Mouse (Mus musculus): ENCODE measurements at regions not wholly inside any gene's neighbourhood (a gene's known extent, or its start where the extent isn't known, plus 50 kb on each side); places are given as distances from the start of the nearest gene placed in this dataset.

DNA sequence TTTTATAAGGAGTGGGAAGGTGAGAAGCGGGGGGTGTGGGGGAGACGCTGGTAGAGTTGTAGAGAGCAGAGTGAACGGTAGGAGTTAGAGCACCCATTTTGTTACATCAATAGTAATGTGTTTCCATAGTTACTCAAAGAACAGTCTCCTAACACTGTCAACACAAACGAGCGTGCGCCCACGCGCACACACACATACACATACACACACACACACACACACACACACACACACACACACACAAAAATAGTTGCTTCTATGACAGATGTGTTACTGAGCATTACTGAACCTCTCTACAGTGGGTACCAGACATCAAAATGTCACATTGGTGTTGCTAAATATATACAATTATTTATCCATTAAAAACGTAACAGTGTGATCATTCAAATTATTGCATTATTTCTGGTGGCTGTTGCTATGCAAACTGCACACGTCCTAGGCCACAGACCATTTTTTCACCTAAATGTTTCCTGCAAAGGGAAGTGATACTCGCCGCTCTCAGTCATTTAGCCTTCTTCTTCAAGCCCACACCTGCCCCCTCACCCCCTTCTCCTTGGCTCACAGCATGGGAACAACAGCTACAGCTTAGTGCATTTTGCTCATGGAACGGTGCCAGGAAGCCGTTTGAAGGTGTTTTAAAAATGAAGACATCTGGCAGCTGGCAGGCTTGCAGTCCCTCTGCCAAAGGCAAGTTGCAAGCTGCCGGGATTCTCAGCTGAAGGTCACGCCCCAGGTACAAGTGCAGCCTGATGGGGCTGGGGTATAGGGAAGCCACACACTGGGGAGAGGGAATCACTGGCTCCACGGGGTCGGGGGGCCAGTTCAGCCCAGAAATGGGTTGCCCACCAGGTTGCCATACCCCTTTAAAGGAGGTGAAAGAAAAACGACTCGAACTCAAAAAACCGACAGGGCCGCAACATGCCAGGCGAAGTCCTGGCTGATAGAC lies 193.4 kb upstream of the Sox2 start:
- Histone ChIP-seq H3K4me1 (replicated peaks; ENCODE audit: control insufficient read depth, insufficient read depth, low read length) (peaks cover 28% of the 10 kb centered on the region), H3K4me2 (ENCODE audit: low read length) (0 out of 2 replicates have a peak overlapping the region, but pooled peaks have one; percentile 7), H3K36me3 (ENCODE audit: control insufficient read depth, insufficient read depth) (no peaks in the 10 kb centered on the region), H3K27me3 (replicated peaks; ENCODE audit: control insufficient read depth, insufficient read depth, low read length) (no peaks in the 10 kb centered on the region), H3K4me3 (replicated peaks; ENCODE audit: low read length) (no peak overlapping the region), H3K27ac (ENCODE audit: low read length) (peak overlapping the region; percentile 35), H3K9me3 (ENCODE audit: control insufficient read depth, low read length) (peaks cover 3% of the 10 kb centered on the region; the same call in 1 of the 2 replicates), H3K9ac (replicated peaks; ENCODE audit: low read depth, low read length) (no peak overlapping the region)
- ATAC-seq, result peak; percentile 63
- 33% methylated on average over 23 of the region's 23 CpGs for WGBS

DNA sequence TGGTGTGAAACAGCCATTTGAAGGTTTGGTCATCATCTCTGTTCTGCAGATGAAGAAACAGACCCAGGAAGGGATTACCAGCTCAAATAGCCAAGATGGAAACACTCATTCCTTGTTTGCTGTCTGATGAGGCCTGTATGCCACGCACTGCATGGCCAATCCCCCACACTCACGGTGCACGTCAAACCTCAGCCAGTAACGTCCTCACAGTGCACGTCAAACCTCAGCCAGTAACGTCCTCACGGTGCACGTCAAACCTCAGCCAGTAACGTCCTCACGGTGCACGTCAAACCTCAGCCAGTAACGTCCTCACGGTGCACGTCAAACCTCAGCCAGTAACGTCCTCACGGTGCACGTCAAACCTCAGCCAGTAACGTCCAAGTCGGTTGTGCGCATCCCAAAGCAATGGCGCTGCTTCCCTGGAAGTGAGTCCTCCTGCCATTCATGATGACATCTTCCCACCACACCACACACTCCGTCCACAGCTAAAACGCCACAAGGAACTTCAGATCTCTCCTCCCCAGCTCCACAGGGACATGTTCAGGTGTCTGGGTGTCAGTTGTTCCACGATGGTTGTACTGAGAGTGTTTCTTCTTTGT lies 196.1 kb upstream of the Sox2 start:
- Histone ChIP-seq H3K4me1 (replicated peaks; ENCODE audit: control insufficient read depth, insufficient read depth, low read length) (peaks cover 28% of the 10 kb centered on the region), H3K4me3 (replicated peaks; ENCODE audit: low read length) (no peak overlapping the region), H3K36me3 (ENCODE audit: control insufficient read depth, insufficient read depth) (no peaks in the 10 kb centered on the region), H3K9me3 (ENCODE audit: control insufficient read depth, low read length) (peaks cover 3% of the 10 kb centered on the region; the same call in 1 of the 2 replicates), H3K27me3 (replicated peaks; ENCODE audit: control insufficient read depth, insufficient read depth, low read length) (no peaks in the 10 kb centered on the region), H3K4me2 (ENCODE audit: low read length) (no peak overlapping the region), H3K9ac (replicated peaks; ENCODE audit: low read depth, low read length) (no peak overlapping the region), H3K27ac (ENCODE audit: low read length) (no peak overlapping the region)
- WGBS, result 92% methylated on average over 20 of the region's 24 CpGs
- ATAC-seq, result no peak

DNA sequence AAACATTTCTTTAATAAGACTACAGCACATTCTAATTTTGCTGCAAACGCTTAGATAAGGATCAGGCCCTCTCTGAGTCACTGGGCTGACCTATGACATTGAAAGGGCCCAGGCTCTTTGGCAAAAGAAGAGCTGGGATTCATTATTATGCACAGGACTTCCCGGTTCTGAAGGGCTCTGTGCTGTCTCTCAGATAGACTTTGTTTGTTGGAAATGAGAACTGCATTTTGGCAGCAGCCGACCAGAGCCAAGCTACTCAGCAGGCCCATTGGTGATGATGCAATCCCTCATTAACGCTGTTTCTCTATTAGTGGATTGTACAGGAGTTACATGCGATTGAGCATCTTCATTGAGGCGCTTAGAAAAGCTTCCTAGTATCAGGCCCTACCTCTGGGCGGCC lies 204.9 kb upstream of the Sox2 start:
- H3K9ac ChIP-seq (replicated peaks; ENCODE audit: low read depth, low read length), result no peak overlapping the region
- H3K27me3 ChIP-seq (replicated peaks; ENCODE audit: control insufficient read depth, insufficient read depth, low read length), result peaks cover 2% of the 10 kb centered on the region; the same call in 1 of the 2 replicates
- 8% methylated on average over 7 of the region's 7 CpGs for WGBS
- peaks cover 4% of the 10 kb centered on the region; the same call in 1 of the 2 replicates for H3K9me3 ChIP-seq (ENCODE audit: control insufficient read depth, low read length)
- H3K27ac ChIP-seq (ENCODE audit: low read length), result peak overlapping the region; percentile 48
- peak; percentile 73 for ATAC-seq
- no peak overlapping the region for H3K4me3 ChIP-seq (replicated peaks; ENCODE audit: low read length)
- H3K4me2 ChIP-seq (ENCODE audit: low read length), result peak overlapping the region; percentile 5; the same call in 1 of the 2 replicates
- H3K36me3 ChIP-seq (ENCODE audit: control insufficient read depth, insufficient read depth), result no peaks in the 10 kb centered on the region
- H3K4me1 ChIP-seq (replicated peaks; ENCODE audit: control insufficient read depth, insufficient read depth, low read length), result peaks cover 29% of the 10 kb centered on the region

DNA sequence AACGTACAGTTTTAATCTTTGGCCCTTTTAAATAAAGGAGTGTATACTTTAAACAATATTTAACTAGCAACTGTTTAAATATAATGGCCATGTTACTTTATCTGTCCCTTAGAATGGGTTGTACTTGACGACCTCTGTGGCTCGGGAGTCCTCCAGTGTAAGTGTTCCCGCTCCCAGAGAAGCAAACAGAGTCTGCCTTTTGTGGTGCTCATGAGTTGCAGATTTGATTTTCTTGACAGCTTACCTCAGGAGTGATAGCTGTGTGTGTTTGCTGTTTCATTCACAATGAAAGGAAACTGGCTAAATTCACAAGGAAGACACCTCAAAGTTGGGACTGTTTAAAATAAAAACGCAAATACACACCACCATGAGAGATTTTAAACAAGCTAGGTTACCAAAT lies 205.4 kb upstream of the Sox2 start:
- Histone ChIP-seq H3K4me3 (replicated peaks; ENCODE audit: low read length) (no peak overlapping the region), H3K4me2 (ENCODE audit: low read length) (no peak overlapping the region), H3K9ac (replicated peaks; ENCODE audit: low read depth, low read length) (no peak overlapping the region), H3K36me3 (ENCODE audit: control insufficient read depth, insufficient read depth) (no peaks in the 10 kb centered on the region), H3K27me3 (replicated peaks; ENCODE audit: control insufficient read depth, insufficient read depth, low read length) (peaks cover 2% of the 10 kb centered on the region; the same call in 1 of the 2 replicates), H3K9me3 (ENCODE audit: control insufficient read depth, low read length) (peaks cover 4% of the 10 kb centered on the region; the same call in 1 of the 2 replicates), H3K27ac (ENCODE audit: low read length) (peak overlapping the region; percentile 3; the same call in 1 of the 2 replicates), H3K4me1 (replicated peaks; ENCODE audit: control insufficient read depth, insufficient read depth, low read length) (peaks cover 29% of the 10 kb centered on the region)
- 20% methylated on average over 5 of the region's 5 CpGs for WGBS
- no peak for ATAC-seq

DNA sequence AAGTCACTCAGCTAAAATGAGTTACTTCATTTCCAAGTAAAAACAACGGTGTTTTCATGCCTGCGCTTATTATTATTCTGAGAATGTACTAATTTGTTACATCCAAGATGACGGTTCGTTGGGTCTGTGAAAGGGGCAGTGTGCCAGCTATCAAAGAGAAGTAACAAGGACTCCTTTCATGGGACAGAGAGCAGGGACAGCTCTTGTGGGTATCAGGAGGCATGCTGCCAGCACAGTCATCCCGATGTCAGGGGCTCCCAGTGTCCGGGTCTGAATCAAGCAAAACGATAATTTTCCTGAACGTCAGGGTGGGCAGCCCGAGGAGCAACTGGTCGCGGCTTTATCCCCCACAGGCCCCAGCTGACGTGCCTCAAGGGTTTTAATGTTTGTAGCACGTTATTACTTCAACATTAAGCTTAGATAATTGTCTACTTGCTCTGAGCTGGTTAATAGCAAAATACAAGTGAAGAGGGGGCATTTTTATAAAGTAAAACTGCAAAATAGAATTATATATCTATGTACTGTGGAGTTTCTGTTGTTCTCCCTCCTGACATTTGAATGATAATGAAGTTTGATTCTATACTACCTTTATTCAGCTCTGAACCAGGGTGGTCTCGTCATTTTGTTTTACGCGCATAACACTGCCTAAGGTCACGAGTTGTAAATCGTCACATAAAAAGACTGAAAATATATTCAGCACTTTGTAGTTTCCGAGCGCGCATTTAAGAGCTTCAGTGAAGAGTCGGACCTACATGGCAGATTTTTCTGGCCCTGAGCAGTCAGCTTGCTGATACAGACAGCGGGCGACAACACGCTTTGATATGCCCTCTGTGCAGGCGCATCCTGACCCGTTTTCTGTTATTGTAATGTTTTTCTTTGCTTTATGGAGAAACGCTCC lies 206.2 kb upstream of the Sox2 start:
- H3K4me1 ChIP-seq (replicated peaks; ENCODE audit: control insufficient read depth, insufficient read depth, low read length), result peaks cover 29% of the 10 kb centered on the region
- peaks cover 4% of the 10 kb centered on the region; the same call in 1 of the 2 replicates for H3K9me3 ChIP-seq (ENCODE audit: control insufficient read depth, low read length)
- H3K9ac ChIP-seq (replicated peaks; ENCODE audit: low read depth, low read length), result no peak overlapping the region; the same call in 1 of the 2 replicates
- H3K27me3 ChIP-seq (replicated peaks; ENCODE audit: control insufficient read depth, insufficient read depth, low read length), result peaks cover 6% of the 10 kb centered on the region; the same call in 1 of the 2 replicates
- peak; percentile 78 for ATAC-seq
- H3K27ac ChIP-seq (ENCODE audit: low read length), result peak overlapping the region; percentile 26
- 7% methylated on average over 28 of the region's 28 CpGs for WGBS
- H3K4me3 ChIP-seq (replicated peaks; ENCODE audit: low read length), result no peak overlapping the region
- peak overlapping the region; percentile 31 for H3K4me2 ChIP-seq (ENCODE audit: low read length)
- no peaks in the 10 kb centered on the region for H3K36me3 ChIP-seq (ENCODE audit: control insufficient read depth, insufficient read depth)

DNA sequence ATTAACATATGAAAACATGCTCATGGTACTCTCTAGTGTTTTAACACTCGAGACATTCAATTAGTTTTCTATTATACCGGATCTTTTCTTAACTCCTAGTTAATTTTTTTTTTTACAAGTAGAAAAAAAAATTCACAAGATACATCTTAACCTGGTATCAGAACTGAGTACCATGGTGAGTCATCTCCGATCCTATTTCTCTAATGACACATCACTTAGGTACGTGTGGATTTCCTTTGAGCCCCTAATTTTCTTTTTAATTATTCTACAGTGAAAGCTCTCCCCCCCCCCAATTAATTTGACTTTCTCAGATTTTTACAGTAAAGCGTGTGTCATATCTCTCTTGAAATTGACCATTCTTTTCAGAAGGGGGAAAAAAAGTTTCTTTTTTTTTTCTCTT lies 206.9 kb upstream of the Sox2 start:
- peaks cover 6% of the 10 kb centered on the region; the same call in 1 of the 2 replicates for H3K27me3 ChIP-seq (replicated peaks; ENCODE audit: control insufficient read depth, insufficient read depth, low read length)
- H3K4me1 ChIP-seq (replicated peaks; ENCODE audit: control insufficient read depth, insufficient read depth, low read length), result peaks cover 29% of the 10 kb centered on the region
- no peak overlapping the region for H3K4me3 ChIP-seq (replicated peaks; ENCODE audit: low read length)
- H3K9me3 ChIP-seq (ENCODE audit: control insufficient read depth, low read length), result peaks cover 4% of the 10 kb centered on the region; the same call in 1 of the 2 replicates
- H3K4me2 ChIP-seq (ENCODE audit: low read length), result peak overlapping the region; percentile 21; the same call in 1 of the 2 replicates
- WGBS, result 7% methylated on average over 5 of the region's 5 CpGs
- no peak overlapping the region for H3K9ac ChIP-seq (replicated peaks; ENCODE audit: low read depth, low read length)
- no peak overlapping the region; the same call in none of the 2 replicates for H3K27ac ChIP-seq (ENCODE audit: low read length)
- H3K36me3 ChIP-seq (ENCODE audit: control insufficient read depth, insufficient read depth), result no peaks in the 10 kb centered on the region
- no peak for ATAC-seq

DNA sequence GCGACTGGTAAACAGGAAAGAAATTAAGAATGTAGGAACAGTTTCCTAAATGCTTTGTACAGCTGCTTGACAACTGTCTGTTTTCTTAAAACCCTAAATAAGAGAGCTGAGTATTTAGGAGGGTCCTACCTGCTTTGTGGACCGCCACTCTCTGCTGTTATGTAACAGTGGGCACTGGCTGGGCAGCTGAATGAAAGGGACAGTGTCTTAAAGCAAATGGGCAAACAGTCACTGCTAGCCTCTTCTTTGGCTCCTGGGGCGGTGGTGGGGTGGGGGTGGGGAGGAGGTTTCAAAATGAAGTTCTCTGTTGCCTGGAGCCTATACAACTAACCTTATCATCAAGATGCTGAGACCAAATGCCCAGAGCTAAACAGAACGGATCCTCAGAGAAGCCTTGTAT lies 208.4 kb upstream of the Sox2 start:
- ATAC-seq, result no peak
- 25% methylated on average over 4 of the region's 4 CpGs for WGBS
- H3K4me2 ChIP-seq (ENCODE audit: low read length), result no peak overlapping the region

DNA sequence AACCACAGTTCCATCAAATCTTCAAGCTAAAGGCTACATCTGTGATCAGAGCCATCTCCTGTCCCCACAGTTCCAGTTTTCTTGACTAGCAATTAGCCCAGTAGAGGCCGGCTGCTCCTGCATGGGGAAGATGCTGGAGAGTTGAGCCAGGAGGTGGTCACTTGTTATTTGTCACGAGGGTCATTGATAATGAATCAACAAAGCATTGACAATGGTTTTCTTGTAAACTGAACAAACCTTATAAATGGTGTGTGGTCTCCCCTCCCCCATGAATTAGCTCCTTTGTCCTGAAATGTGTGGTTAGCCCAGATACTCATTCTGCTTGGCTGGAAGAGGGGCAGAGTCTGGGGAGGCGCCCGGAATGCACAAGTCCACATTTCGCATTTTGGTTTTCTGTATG lies 208.9 kb upstream of the Sox2 start:
- Histone ChIP-seq H3K27me3 (replicated peaks; ENCODE audit: control insufficient read depth, insufficient read depth, low read length) (peaks cover 6% of the 10 kb centered on the region; the same call in 1 of the 2 replicates), H3K9ac (replicated peaks; ENCODE audit: low read depth, low read length) (no peak overlapping the region), H3K4me1 (replicated peaks; ENCODE audit: control insufficient read depth, insufficient read depth, low read length) (peaks cover 29% of the 10 kb centered on the region), H3K36me3 (ENCODE audit: control insufficient read depth, insufficient read depth) (no peaks in the 10 kb centered on the region), H3K4me3 (replicated peaks; ENCODE audit: low read length) (no peak overlapping the region), H3K27ac (ENCODE audit: low read length) (no peak overlapping the region), H3K9me3 (ENCODE audit: control insufficient read depth, low read length) (no peaks in the 10 kb centered on the region), H3K4me2 (ENCODE audit: low read length) (no peak overlapping the region)
- ATAC-seq, result peak; percentile 27; the same call in 1 of the 2 replicates
- 6% methylated on average over 5 of the region's 5 CpGs for WGBS

More for the DNA sequence above, 208.4 kb upstream of the Sox2 start:
- peaks cover 29% of the 10 kb centered on the region for H3K4me1 ChIP-seq (replicated peaks; ENCODE audit: control insufficient read depth, insufficient read depth, low read length)
- H3K36me3 ChIP-seq (ENCODE audit: control insufficient read depth, insufficient read depth), result no peaks in the 10 kb centered on the region
- no peaks in the 10 kb centered on the region for H3K9me3 ChIP-seq (ENCODE audit: control insufficient read depth, low read length)
- H3K4me3 ChIP-seq (replicated peaks; ENCODE audit: low read length), result no peak overlapping the region
- H3K27ac ChIP-seq (ENCODE audit: low read length), result no peak overlapping the region; the same call in 1 of the 2 replicates
- peaks cover 6% of the 10 kb centered on the region; the same call in 1 of the 2 replicates for H3K27me3 ChIP-seq (replicated peaks; ENCODE audit: control insufficient read depth, insufficient read depth, low read length)
- H3K9ac ChIP-seq (replicated peaks; ENCODE audit: low read depth, low read length), result no peak overlapping the region
